Comparison of ENCODE assay signal across 8 mouse cellular contexts in the genomic region with DNA sequence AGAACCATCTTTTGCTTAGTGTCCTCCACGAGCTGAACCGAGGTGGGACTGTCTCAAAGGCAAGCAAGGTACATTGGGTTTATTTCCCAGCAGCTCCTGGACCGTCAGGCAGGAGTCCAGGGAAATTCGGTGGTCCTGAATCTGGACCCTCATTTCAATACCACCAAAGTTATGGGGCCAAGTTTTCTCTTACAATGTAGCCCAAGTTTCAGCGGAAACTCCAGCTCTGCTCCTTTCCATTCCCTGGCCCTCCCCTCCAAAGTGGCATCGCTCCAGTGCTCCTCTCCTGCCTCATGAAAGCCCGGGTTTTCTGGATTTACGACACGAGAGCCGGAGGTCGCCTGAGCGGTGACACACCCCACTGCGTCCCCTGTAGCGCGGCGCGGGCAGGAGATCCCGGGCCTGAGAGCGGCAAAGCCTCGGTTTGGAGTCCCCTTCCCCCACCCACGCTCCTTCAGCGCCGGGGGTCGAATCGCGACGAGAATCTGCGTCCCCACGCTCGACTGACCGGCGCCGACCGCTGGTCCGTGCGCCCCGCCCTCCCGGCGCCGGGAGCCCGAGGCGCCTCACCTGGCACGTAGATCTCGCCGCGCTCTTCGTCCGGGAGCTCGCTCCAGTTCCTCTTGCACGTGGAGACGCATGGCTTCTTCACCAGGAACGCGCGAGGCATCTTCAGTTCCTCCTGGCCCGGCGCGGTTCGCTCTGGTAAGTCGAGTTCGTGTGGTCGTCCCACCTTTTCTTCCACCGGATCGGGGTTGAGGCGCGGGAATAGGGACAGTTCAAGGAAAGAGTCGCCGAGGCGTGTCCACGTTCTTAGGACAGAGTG. TPM values are rescaled to one million over a fixed set of nuclear protein-coding genes. Genes with fewer than 3 reads are reported as not detected.
DNase-seq lines count a peak whose midpoint lies in the region; ATAC-seq lines count a peak whose summit lies in the region.

No protein-coding gene starts in this region.

- ATAC-seq in hindbrain, embryonic 14.5 days (ENCODE audit: low FRiP score): no peak
- no peak for ATAC-seq in liver, embryonic 15.5 days (ENCODE audit: insufficient read depth)

- intact Hi-C loops in heart, postnatal 10 days (cut with DNase I): no loop called here

- H3K27me3 ChIP-seq in heart, embryonic 10.5 days (ENCODE audit: insufficient read depth, poor library complexity, severe bottlenecking): peaks cover 98% of the 10 kb centered on the region
- peaks cover 87% of the 10 kb centered on the region for H3K27me3 ChIP-seq in hindbrain, embryonic 14.5 days (ENCODE audit: control insufficient read depth, insufficient read depth, low read length)
- H3K27me3 ChIP-seq in liver, embryonic 15.5 days: peaks cover 100% of the 10 kb centered on the region

- H3K4me1 ChIP-seq in heart, embryonic 10.5 days: peaks cover 24% of the 10 kb centered on the region
- H3K4me1 ChIP-seq in hindbrain, embryonic 14.5 days (replicated peaks; ENCODE audit: control insufficient read depth, insufficient read depth, low read length): peaks cover 7% of the 10 kb centered on the region; the same call in 1 of the 2 replicates
- H3K4me1 ChIP-seq in liver, embryonic 15.5 days (replicated peaks): peaks cover 14% of the 10 kb centered on the region

- H3K4me2 ChIP-seq in hindbrain, embryonic 14.5 days (replicated peaks): peak overlapping the region; percentile 54
- H3K4me2 ChIP-seq in liver, embryonic 15.5 days: peak overlapping the region; percentile 58

- no peak for DNase-seq in heart, embryonic 10.5 days (ENCODE audit: low spot score)
- DNase-seq in heart, postnatal 10 days: no peak
- peak; percentile 51 for DNase-seq in ZHBTc4 (ENCODE audit: low read depth, low spot score)
- DNase-seq in hindbrain, embryonic 14.5 days (ENCODE audit: low spot score): no peak
- DNase-seq in ovary, postnatal 10 days (ENCODE audit: low spot score): no peak
- DNase-seq in cerebellum, adult 11-12 months: no peak
- DNase-seq in urinary bladder, postnatal 14 days (ENCODE audit: low spot score): no peak

- H3K36me3 ChIP-seq in heart, embryonic 10.5 days: no peaks in the 10 kb centered on the region
- no peaks in the 10 kb centered on the region for H3K36me3 ChIP-seq in hindbrain, embryonic 14.5 days (replicated peaks; ENCODE audit: control insufficient read depth, insufficient read depth)
- H3K36me3 ChIP-seq in liver, embryonic 15.5 days (replicated peaks): no peaks in the 10 kb centered on the region

- H3K9me3 ChIP-seq in heart, embryonic 10.5 days: no peaks in the 10 kb centered on the region
- H3K9me3 ChIP-seq in hindbrain, embryonic 14.5 days (ENCODE audit: control insufficient read depth, low read length): no peaks in the 10 kb centered on the region
- H3K9me3 ChIP-seq in liver, embryonic 15.5 days (replicated peaks): no peaks in the 10 kb centered on the region

- peak overlapping the region; percentile 55 for H3K4me3 ChIP-seq in heart, embryonic 10.5 days
- peak overlapping the region; percentile 28 for H3K4me3 ChIP-seq in hindbrain, embryonic 14.5 days (replicated peaks; ENCODE audit: low read length)
- H3K4me3 ChIP-seq in liver, embryonic 15.5 days (replicated peaks): peak overlapping the region; percentile 35

- H3K9ac ChIP-seq in hindbrain, embryonic 14.5 days: peak overlapping the region; percentile 29; the same call in 1 of the 2 replicates
- no peak overlapping the region for H3K9ac ChIP-seq in liver, embryonic 15.5 days

- WGBS in heart, embryonic 10.5 days: 1% methylated on average over 69 of the region's 69 CpGs
- WGBS in hindbrain, embryonic 14.5 days: 1% methylated on average over 69 of the region's 69 CpGs
- WGBS in liver, embryonic 15.5 days (ENCODE audit: insufficient replicate concordance): 1% methylated on average over 69 of the region's 69 CpGs

- H3K27ac ChIP-seq in heart, embryonic 10.5 days: no peak overlapping the region
- no peak overlapping the region for H3K27ac ChIP-seq in hindbrain, embryonic 14.5 days
- no peak overlapping the region for H3K27ac ChIP-seq in liver, embryonic 15.5 days (replicated peaks)

RNA-seq across cellular contexts. Expression of gene Ovol1, which starts 0.6 kb away (rescaled TPM):
- polyA plus RNA-seq in heart, embryonic 10.5 days (2016; fragmentation: Nextera tagmentation; extraction: Ambion mirVana): 0.35 TPM in 1 of 2 replicates, not detected in the other
- total RNA-seq in heart, postnatal 10 days (2021): not detected
- polyA plus RNA-seq in hindbrain, embryonic 14.5 days (2014; fragmentation: Nextera tagmentation; extraction: Ambion mirVana): 0.07 and 0.15 TPM in 2 replicates
- 0.05 TPM in 1 of 2 replicates, not detected in the other for polyA plus RNA-seq in liver, embryonic 15.5 days (2015; fragmentation: Nextera tagmentation; extraction: Ambion mirVana)

RNA-seq across cellular contexts. Expression of gene Ap5b1, which starts 8.0 kb away (rescaled TPM):
- 2.2 and 2.7 TPM in 2 replicates for polyA plus RNA-seq in heart, embryonic 10.5 days (2016; fragmentation: Nextera tagmentation; extraction: Ambion mirVana)
- 1 to 10 TPM; 4.1 to 4.5 TPM for total RNA-seq in heart, postnatal 10 days (2021)
- polyA plus RNA-seq in hindbrain, embryonic 14.5 days (2014; fragmentation: Nextera tagmentation; extraction: Ambion mirVana): 3.8 and 4.0 TPM in 2 replicates
- polyA plus RNA-seq in liver, embryonic 15.5 days (2015; fragmentation: Nextera tagmentation; extraction: Ambion mirVana): 3.6 and 4.0 TPM in 2 replicates

RNA-seq across cellular contexts. Expression of gene Rnaseh2c, which starts 41.8 kb away (rescaled TPM):
- 113 and 142 TPM in 2 replicates for polyA plus RNA-seq in heart, embryonic 10.5 days (2016; fragmentation: Nextera tagmentation; extraction: Ambion mirVana)
- total RNA-seq in heart, postnatal 10 days (2021): 10 to 100 TPM; 63.6 to 76.0 TPM
- polyA plus RNA-seq in hindbrain, embryonic 14.5 days (2014; fragmentation: Nextera tagmentation; extraction: Ambion mirVana): 55.1 and 55.3 TPM in 2 replicates
- polyA plus RNA-seq in liver, embryonic 15.5 days (2015; fragmentation: Nextera tagmentation; extraction: Ambion mirVana): 100 and 122 TPM in 2 replicates

RNA-seq across cellular contexts. Expression of gene Snx32, which starts 49.5 kb away (rescaled TPM):
- polyA plus RNA-seq in heart, embryonic 10.5 days (2016; fragmentation: Nextera tagmentation; extraction: Ambion mirVana): 10.6 and 15.6 TPM in 2 replicates
- 1 to 10 TPM; 6.1 to 7.7 TPM for total RNA-seq in heart, postnatal 10 days (2021)
- 87.1 and 96.5 TPM in 2 replicates for polyA plus RNA-seq in hindbrain, embryonic 14.5 days (2014; fragmentation: Nextera tagmentation; extraction: Ambion mirVana)
- polyA plus RNA-seq in liver, embryonic 15.5 days (2015; fragmentation: Nextera tagmentation; extraction: Ambion mirVana): 6.8 and 7.0 TPM in 2 replicates

RNA-seq across cellular contexts. Expression of gene Kat5, which starts 50.2 kb away (rescaled TPM):
- polyA plus RNA-seq in heart, embryonic 10.5 days (2016; fragmentation: Nextera tagmentation; extraction: Ambion mirVana): 33.2 and 35.4 TPM in 2 replicates
- 10 to 100 TPM; 34.2 to 43.5 TPM for total RNA-seq in heart, postnatal 10 days (2021)
- 38.4 and 41.0 TPM in 2 replicates for polyA plus RNA-seq in hindbrain, embryonic 14.5 days (2014; fragmentation: Nextera tagmentation; extraction: Ambion mirVana)
- polyA plus RNA-seq in liver, embryonic 15.5 days (2015; fragmentation: Nextera tagmentation; extraction: Ambion mirVana): 16.2 and 17.4 TPM in 2 replicates
